Mouse (Mus musculus) cerebellum, adult 9-10 months (tissue): ENCODE data around the gene Gm8926.
"Not testable (repeated sequence)": the region's sequence is repeated elsewhere in the genome, so short reads cannot be mapped to it uniquely, and the experiment has no call there.

Experiments used
- DNase-seq: peaks from one replicate; pipeline ENCODE4 v3.0.0; 2022

Gene Gm8926

DNA sequence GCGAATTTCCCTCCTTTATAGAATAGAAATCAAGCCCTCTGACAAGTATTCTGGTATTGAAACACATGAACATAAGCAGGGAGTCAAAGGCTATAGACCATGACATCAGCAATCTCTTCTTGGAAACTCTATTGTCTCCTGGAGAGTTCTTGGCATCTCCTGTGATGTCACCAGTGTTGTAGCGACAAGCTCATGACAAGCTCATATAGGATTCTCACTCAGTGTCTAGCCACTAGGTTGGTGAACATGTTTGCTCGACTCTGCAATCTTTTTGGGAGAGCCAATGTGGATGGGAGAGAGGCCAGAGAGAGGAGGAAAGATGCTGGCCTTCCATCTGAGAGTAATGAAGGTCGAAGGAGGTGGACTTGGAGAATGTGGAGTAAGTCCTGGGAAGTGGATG lies at the start of gene Gm8926:
Gene Gm8926 (plus strand): TSS at position 301 of the 400 bp plus-strand sequence.
- DNase-seq, result not testable (repeated sequence)
